Mouse (Mus musculus) liver, embryonic 14.5 days (tissue): ENCODE results near the gene Lclat1.

Experiments used
- CTCF ChIP-seq: IDR thresholded peaks from 2 replicates; pipeline ENCODE4 v1.5.1; 2016; ENCODE audit warnings: antibody characterized with exemption, low read depth, control low read depth
- EP300 ChIP-seq: IDR thresholded peaks from 2 replicates; pipeline ENCODE4 v1.6.1; 2016; ENCODE audit warnings: antibody characterized with exemption, low read depth

DNA sequence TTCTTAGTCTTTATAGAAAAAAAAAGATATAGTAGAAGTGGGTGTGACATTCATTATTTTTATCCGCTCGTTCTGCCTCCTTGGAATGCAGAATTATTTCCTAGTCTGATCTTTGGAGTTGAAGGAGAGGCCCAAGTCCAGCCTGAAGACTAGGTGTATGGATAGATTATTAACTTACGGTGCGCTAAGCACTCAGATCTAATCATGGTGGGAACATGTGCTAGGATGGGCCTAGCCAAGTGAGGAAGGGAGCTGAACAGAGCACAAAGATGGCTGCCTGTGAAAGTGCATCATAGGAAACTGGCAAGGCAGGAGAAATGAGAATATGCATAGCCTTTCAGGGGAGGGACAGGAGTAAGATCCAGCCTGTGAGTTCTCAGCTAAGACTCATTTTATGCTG, 5.4 kb downstream of the Lclat1 start:
- no peak for TF ChIP-seq CTCF
- TF ChIP-seq EP300 = no peak
